In genomic region chr6:80210281-80210680, GRCm38 (mm10) we compare ENCODE assay signal across 23 mouse cellular contexts.
DNase-seq lines count a peak whose midpoint lies in the region; ATAC-seq and TF ChIP-seq lines count a peak whose summit lies in the region.
"Had no signal": no experiment of that assay in that cellular context is flagged by ENCODE, and none has a peak within 500 bp of the region (broad histone marks: within the 10 kb centered on the region; RNA-seq: fewer than 3 reads in every experiment).

No protein-coding gene starts in this region.

- H3K27ac ChIP-seq in hindbrain, embryonic 14.5 days = no peak overlapping the region
- H3K27ac ChIP-seq in hindbrain, postnatal 0 days = no peak overlapping the region
- no peak overlapping the region for H3K27ac ChIP-seq in liver, embryonic 12.5 days
- H3K27ac ChIP-seq: embryonic facial prominence, embryonic 13.5 days; embryonic facial prominence, embryonic 15.5 days; forebrain, embryonic 10.5 days; forebrain, embryonic 12.5 days had no signal

- ATAC-seq in hindbrain, embryonic 14.5 days (ENCODE audit: low FRiP score) = 0 out of 2 replicates have a peak, but pooled peaks have one; percentile 40
- ATAC-seq in hindbrain, postnatal 0 days = no peak
- no peak for ATAC-seq in liver, embryonic 12.5 days
- ATAC-seq: activated CD4-positive, CD25-positive, alpha-beta regulatory T cell, adult 4 months; forebrain, embryonic 16.5 days; Patski had no signal

- no peaks in the 10 kb centered on the region for H3K27me3 ChIP-seq in hindbrain, embryonic 14.5 days (ENCODE audit: control insufficient read depth, insufficient read depth, low read length)
- H3K27me3 ChIP-seq in hindbrain, postnatal 0 days (ENCODE audit: insufficient read depth, low read length) = no peaks in the 10 kb centered on the region
- no peaks in the 10 kb centered on the region for H3K27me3 ChIP-seq in liver, embryonic 12.5 days (replicated peaks)
- H3K27me3 ChIP-seq: embryonic facial prominence, embryonic 13.5 days; embryonic facial prominence, embryonic 15.5 days; forebrain, embryonic 12.5 days; Patski had no signal

- 94% methylated on average over 5 of the region's 5 CpGs for WGBS in hindbrain, embryonic 14.5 days
- WGBS in hindbrain, postnatal 0 days = 83% methylated on average over 5 of the region's 5 CpGs
- 87% methylated on average over 5 of the region's 5 CpGs for WGBS in liver, embryonic 12.5 days (ENCODE audit: insufficient replicate concordance)

- no peak for TF ChIP-seq CTCF in hindbrain, postnatal 0 days (IDR thresholded peaks at IDR 0.05; ENCODE audit: low read depth)
- TF ChIP-seq CTCF in brain, embryonic 14.5 days (IDR thresholded peaks at IDR 0.05; ENCODE audit: borderline replicate concordance, extremely low read depth, insufficient read depth, insufficient read length) = no peak

- DNase-seq in hindbrain, embryonic 14.5 days (ENCODE audit: low spot score) = no peak
- DNase-seq in hindbrain, postnatal 0 days (ENCODE audit: low spot score) = no peak
- DNase-seq in Muller cell, postnatal 12 days (ENCODE audit: inconsistent ontology term) = peak; percentile 93
- DNase-seq in brain, embryonic 14.5 days (ENCODE audit: low read depth) = peak; percentile 36
- DNase-seq: adrenal gland, adult 8-10 months; adrenal gland, postnatal 14 days; adrenal gland, postnatal 36 days; cerebellum, adult 11 months; cerebellum, adult 18-20 months; cerebellum, adult 8-10 months; cerebellum, adult 9-11 months; cerebellum, postnatal 14 days; cerebellum, postnatal 36 days; embryo, embryonic 11 days had no signal

- TF ChIP-seq POLR2A in brain, embryonic 14.5 days (IDR thresholded peaks at IDR 0.05; ENCODE audit: borderline replicate concordance, extremely low read depth, insufficient read depth, insufficient read length, poor library complexity, severe bottlenecking) = no peak

- H3K9ac ChIP-seq in hindbrain, embryonic 14.5 days = no peak overlapping the region
- no peak overlapping the region for H3K9ac ChIP-seq in hindbrain, postnatal 0 days (replicated peaks; ENCODE audit: low read length)
- H3K9ac ChIP-seq in liver, embryonic 12.5 days = no peak overlapping the region
- H3K9ac ChIP-seq: embryonic facial prominence, embryonic 13.5 days; embryonic facial prominence, embryonic 15.5 days; forebrain, embryonic 12.5 days had no signal

- no peaks in the 10 kb centered on the region for H3K36me3 ChIP-seq in hindbrain, embryonic 14.5 days (replicated peaks; ENCODE audit: control insufficient read depth, insufficient read depth)
- no peaks in the 10 kb centered on the region for H3K36me3 ChIP-seq in hindbrain, postnatal 0 days (ENCODE audit: insufficient read depth, low read length)
- no peaks in the 10 kb centered on the region for H3K36me3 ChIP-seq in liver, embryonic 12.5 days
- H3K36me3 ChIP-seq: embryonic facial prominence, embryonic 13.5 days; embryonic facial prominence, embryonic 15.5 days; forebrain, embryonic 10.5 days; forebrain, embryonic 12.5 days had no signal

- no peaks in the 10 kb centered on the region for H3K9me3 ChIP-seq in hindbrain, embryonic 14.5 days (ENCODE audit: control insufficient read depth, low read length)
- H3K9me3 ChIP-seq in hindbrain, postnatal 0 days (ENCODE audit: low read length) = no peaks in the 10 kb centered on the region
- no peaks in the 10 kb centered on the region for H3K9me3 ChIP-seq in liver, embryonic 12.5 days (replicated peaks)
- H3K9me3 ChIP-seq: embryonic facial prominence, embryonic 13.5 days; embryonic facial prominence, embryonic 15.5 days; forebrain, embryonic 10.5 days; forebrain, embryonic 12.5 days had no signal

- no peak overlapping the region for H3K4me3 ChIP-seq in hindbrain, embryonic 14.5 days (replicated peaks; ENCODE audit: low read length)
- H3K4me3 ChIP-seq in hindbrain, postnatal 0 days (ENCODE audit: low read length) = no peak overlapping the region
- H3K4me3 ChIP-seq in liver, embryonic 12.5 days = no peak overlapping the region
- H3K4me3 ChIP-seq: embryonic facial prominence, embryonic 13.5 days; embryonic facial prominence, embryonic 15.5 days; erythroblast, embryonic 14.5 days; forebrain, embryonic 10.5 days; forebrain, embryonic 12.5 days had no signal

- H3K4me1 ChIP-seq in hindbrain, embryonic 14.5 days (replicated peaks; ENCODE audit: control insufficient read depth, insufficient read depth, low read length) = no peaks in the 10 kb centered on the region
- H3K4me1 ChIP-seq in hindbrain, postnatal 0 days (ENCODE audit: insufficient read depth, low read length) = no peaks in the 10 kb centered on the region
- H3K4me1 ChIP-seq in liver, embryonic 12.5 days = no peaks in the 10 kb centered on the region
- H3K4me1 ChIP-seq: embryonic facial prominence, embryonic 13.5 days; embryonic facial prominence, embryonic 15.5 days; forebrain, embryonic 12.5 days had no signal

- no peak overlapping the region for H3K4me2 ChIP-seq in hindbrain, embryonic 14.5 days (replicated peaks)
- no peak overlapping the region for H3K4me2 ChIP-seq in hindbrain, postnatal 0 days (ENCODE audit: low read depth, low read length)
- H3K4me2 ChIP-seq in liver, embryonic 12.5 days = no peak overlapping the region
- H3K4me2 ChIP-seq: embryonic facial prominence, embryonic 13.5 days; embryonic facial prominence, embryonic 15.5 days; forebrain, embryonic 12.5 days had no signal

Comparison
In these comparisons a context has a peak if more than half of its experiments do, and no peak if none do; other contexts are left out.
1. DNase-seq: peak in Muller cell, postnatal 12 days (single experiment) and brain, embryonic 14.5 days (single experiment); none in hindbrain, embryonic 14.5 days (single experiment) and hindbrain, postnatal 0 days (single experiment).